ENCODE assay signal across 8 mouse cellular contexts in the genomic region with DNA sequence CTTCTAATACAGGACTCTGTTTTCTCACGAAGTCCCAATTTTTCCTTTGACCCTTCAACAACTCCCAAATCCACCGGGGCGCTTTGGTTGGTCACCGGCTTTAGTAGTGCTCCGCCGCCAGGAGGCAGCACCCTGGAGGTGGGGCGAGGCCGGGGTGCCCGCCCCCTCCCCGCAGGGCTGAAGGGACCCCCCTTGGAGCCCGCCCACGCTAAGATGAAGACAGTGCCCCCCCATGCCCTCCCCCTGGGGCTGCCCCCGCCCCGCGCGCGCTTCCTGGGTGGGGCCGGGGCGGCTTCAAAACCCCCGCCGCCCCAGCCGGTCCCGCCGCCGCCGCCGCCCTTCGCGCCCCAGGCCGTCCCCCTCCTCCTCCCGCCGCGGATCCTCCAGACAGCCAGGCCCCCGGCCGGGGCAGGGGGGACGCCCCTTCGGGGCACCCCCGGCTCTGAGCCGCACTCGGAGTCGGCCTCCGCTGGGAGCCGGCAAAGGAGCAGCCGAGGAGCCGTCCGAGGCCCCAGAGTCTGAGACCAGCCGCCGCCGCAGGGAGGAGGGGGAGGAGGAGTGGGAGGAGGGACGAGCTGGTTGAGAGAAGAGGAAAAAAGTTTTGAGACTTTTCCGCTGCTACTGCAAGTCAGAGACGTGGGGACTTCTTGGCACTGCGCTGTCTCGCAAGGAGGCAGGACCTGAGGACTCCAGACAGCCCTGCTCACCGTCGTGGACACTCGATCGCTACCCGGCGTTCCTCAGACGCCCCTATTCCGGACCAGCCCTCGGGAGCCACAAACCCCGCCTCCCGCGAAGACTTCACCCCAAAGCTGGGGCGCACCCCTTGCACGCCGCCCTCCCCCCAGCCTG. TPM values are rescaled to one million over a fixed set of nuclear protein-coding genes. Genes with fewer than 3 reads are reported as not detected.
A peak's percentile ranks its signal among the peaks of the same experiment; 100 is the strongest.
DNase-seq lines count a peak whose midpoint lies in the region; ATAC-seq and TF ChIP-seq lines count a peak whose summit lies in the region.

A gene (plus strand): TSS at position 323 of the 852 bp plus-strand sequence.

- H3K36me3 ChIP-seq in MEL (ENCODE audit: control insufficient read depth in 1 of 2, insufficient read depth in 2 of 2, low read length in 2 of 2): peaks cover 4 to 49% of the 10 kb centered on the region in 2 experiments
- H3K36me3 ChIP-seq in hindbrain, embryonic 15.5 days: no peaks in the 10 kb centered on the region
- 0 out of 2 replicates have a peak, but pooled peaks cover 2% of the 10 kb centered on the region for H3K36me3 ChIP-seq in liver, embryonic 11.5 days (ENCODE audit: control insufficient read depth, insufficient read depth, low read length)
- no peaks in the 10 kb centered on the region for H3K36me3 ChIP-seq in stomach, postnatal 0 days (ENCODE audit: control insufficient read depth, insufficient read depth, low read length)

- no peaks in the 10 kb centered on the region for H3K27me3 ChIP-seq in MEL (ENCODE audit: control insufficient read depth in 1 of 2, insufficient read depth in 2 of 2, low read length in 2 of 2)
- H3K27me3 ChIP-seq in hindbrain, embryonic 15.5 days: peaks cover 64% of the 10 kb centered on the region
- no peaks in the 10 kb centered on the region; the same call in 1 of the 2 replicates for H3K27me3 ChIP-seq in liver, embryonic 11.5 days (replicated peaks; ENCODE audit: control insufficient read depth, insufficient read depth, low read length)
- H3K27me3 ChIP-seq in stomach, postnatal 0 days (ENCODE audit: control insufficient read depth, insufficient read depth, low read length): no peaks in the 10 kb centered on the region

- WGBS in hindbrain, embryonic 15.5 days: 2% methylated on average over 41 of the region's 69 CpGs
- under 1% methylated on average over 46 of the region's 69 CpGs for WGBS in liver, embryonic 11.5 days
- under 1% methylated on average over 46 of the region's 69 CpGs for WGBS in stomach, postnatal 0 days

- H3K4me1 ChIP-seq in MEL (ENCODE audit: control insufficient read depth in 1 of 2, insufficient read depth in 2 of 2, low read length in 2 of 2): peaks cover 13 to 53% of the 10 kb centered on the region in 2 experiments
- peaks cover 36% of the 10 kb centered on the region for H3K4me1 ChIP-seq in hindbrain, embryonic 15.5 days (replicated peaks)
- H3K4me1 ChIP-seq in liver, embryonic 11.5 days (replicated peaks; ENCODE audit: control insufficient read depth, insufficient read depth, low read length): peaks cover 55% of the 10 kb centered on the region
- peaks cover 3% of the 10 kb centered on the region for H3K4me1 ChIP-seq in stomach, postnatal 0 days (replicated peaks; ENCODE audit: control insufficient read depth, insufficient read depth)

- peak within 1 kb of the TSS; percentile 83 for H3K4me2 ChIP-seq in hindbrain, embryonic 15.5 days
- peak within 1 kb of the TSS; percentile 97 for H3K4me2 ChIP-seq in liver, embryonic 11.5 days
- H3K4me2 ChIP-seq in stomach, postnatal 0 days (replicated peaks; ENCODE audit: low read depth): peak within 1 kb of the TSS; percentile 89

- no peaks in the 10 kb centered on the region for H3K9me3 ChIP-seq in MEL (replicated peaks; ENCODE audit: insufficient read depth, low read length)
- H3K9me3 ChIP-seq in hindbrain, embryonic 15.5 days: no peaks in the 10 kb centered on the region
- no peaks in the 10 kb centered on the region for H3K9me3 ChIP-seq in liver, embryonic 11.5 days (ENCODE audit: control insufficient read depth, low read length)
- no peaks in the 10 kb centered on the region for H3K9me3 ChIP-seq in stomach, postnatal 0 days (ENCODE audit: control insufficient read depth, low read length)

- peak; percentile 93 for DNase-seq in MEL (ENCODE audit: low read depth, low spot score)
- peak; percentile 54 for DNase-seq in brain, embryonic 14.5 days (ENCODE audit: low read depth)
- DNase-seq in gastrocnemius, adult 8-10 months (ENCODE audit: low spot score in 2 of 2): peak; percentile 51 to 64
- peak; percentile 86 for DNase-seq in liver, embryonic 11.5 days (ENCODE audit: low spot score)
- DNase-seq in monocyte, adult 2 months (ENCODE audit: low read depth in 1 of 2, low spot score in 2 of 2): peak; percentile 46 to 82
- DNase-seq in stomach, postnatal 0 days (ENCODE audit: low spot score): peak; percentile 74
- no peak for DNase-seq in right cerebral cortex, postnatal 14 days

- peak within 1 kb of the TSS; percentile 80 to 97 for H3K4me3 ChIP-seq in MEL (ENCODE audit: control insufficient read depth in 1 of 2, insufficient read depth in 1 of 2, low read depth in 2 of 2, low read length in 2 of 2)
- H3K4me3 ChIP-seq in hindbrain, embryonic 15.5 days: peak within 1 kb of the TSS; percentile 40
- peak within 1 kb of the TSS; percentile 80 for H3K4me3 ChIP-seq in liver, embryonic 11.5 days (ENCODE audit: low read depth, low read length)
- H3K4me3 ChIP-seq in stomach, postnatal 0 days (ENCODE audit: low read depth, low read length): peak within 1 kb of the TSS; percentile 73

- H3K9ac ChIP-seq in MEL (ENCODE audit: control insufficient read depth, low read depth, low read length, poor library complexity, severe bottlenecking): peak within 1 kb of the TSS; percentile 99
- peak within 1 kb of the TSS; percentile 37 for H3K9ac ChIP-seq in hindbrain, embryonic 15.5 days
- H3K9ac ChIP-seq in liver, embryonic 11.5 days (ENCODE audit: low read depth, low read length): peak within 1 kb of the TSS; percentile 86
- peak within 1 kb of the TSS; percentile 79 for H3K9ac ChIP-seq in stomach, postnatal 0 days (ENCODE audit: low read length)

- no peak for TF ChIP-seq RAD21 in MEL (IDR thresholded peaks at IDR 0.05; ENCODE audit: low read depth, low read length)

- peak within 1 kb of the TSS; percentile 98 for H3K27ac ChIP-seq in MEL (ENCODE audit: control insufficient read depth, low read depth, low read length)
- H3K27ac ChIP-seq in hindbrain, embryonic 15.5 days (replicated peaks): no peak within 1 kb of the TSS
- peak within 1 kb of the TSS; percentile 96 for H3K27ac ChIP-seq in liver, embryonic 11.5 days (ENCODE audit: low read depth, low read length)
- peak within 1 kb of the TSS; percentile 84 for H3K27ac ChIP-seq in stomach, postnatal 0 days (replicated peaks)

- no peak for TF ChIP-seq EP300 in MEL (IDR thresholded peaks at IDR 0.05; ENCODE audit: low read depth in 1 of 2, low read length in 2 of 2)
- no peak for TF ChIP-seq EP300 in stomach, postnatal 0 days (optimal IDR thresholded peaks at IDR 0.05)

- peak in 2 of 3 experiments; percentile 38 to 85; a peak in 4 of 6 replicates for TF ChIP-seq CTCF in MEL (IDR thresholded peaks at IDR 0.05 in 2 of 3, conservative IDR thresholded peaks at IDR 0.05 in 1 of 3; ENCODE audit: control insufficient read depth in 1 of 3, insufficient read depth in 1 of 3, low read depth in 2 of 3, low read length in 3 of 3, poor library complexity in 1 of 3, severe bottlenecking in 1 of 3)
- TF ChIP-seq CTCF in brain, embryonic 14.5 days (IDR thresholded peaks at IDR 0.05; ENCODE audit: borderline replicate concordance, extremely low read depth, insufficient read depth, insufficient read length): peak; percentile 52; the same call in 1 of the 2 replicates
- peak; percentile 77 for TF ChIP-seq CTCF in stomach, postnatal 0 days (IDR thresholded peaks at IDR 0.05; ENCODE audit: low read depth)

- peak; percentile 63 to 89 for TF ChIP-seq POLR2A in MEL (IDR thresholded peaks at IDR 0.05; ENCODE audit: control insufficient read depth in 1 of 2, insufficient read depth in 1 of 2, low read depth in 1 of 2, low read length in 2 of 2, poor library complexity in 1 of 2)
- TF ChIP-seq POLR2A in brain, embryonic 14.5 days (IDR thresholded peaks at IDR 0.05; ENCODE audit: borderline replicate concordance, extremely low read depth, insufficient read depth, insufficient read length, poor library complexity, severe bottlenecking): no peak

- peaks cover 78% of the 10 kb centered on the region for H3K79me2 ChIP-seq in MEL (ENCODE audit: control insufficient read depth, insufficient read depth, low read length, poor library complexity)

- peak; percentile 13; the same call in 1 of the 2 replicates for ATAC-seq in hindbrain, embryonic 15.5 days (ENCODE audit: low FRiP score, low read depth)
- peak; percentile 50 for ATAC-seq in liver, embryonic 11.5 days (replicated peaks; ENCODE audit: low FRiP score)
- peak; percentile 39 for ATAC-seq in stomach, postnatal 0 days (ENCODE audit: low FRiP score, low TSS enrichment)

TF ChIP-seq in MEL, 35 proteins besides CTCF, POLR2A, EP300 and RAD21:
- peak; percentile 78 for TF ChIP-seq TBP (IDR thresholded peaks at IDR 0.05; ENCODE audit: low read depth, low read length)
- no peak for TF ChIP-seq JUND (IDR thresholded peaks at IDR 0.05; ENCODE audit: low read depth, low read length)

RNA-seq across cellular contexts. Expression of the gene that starts here (rescaled TPM):
- total RNA-seq in MEL (2012; rRNA removed): 108 and 121 TPM in 2 replicates
- 100 to 1,000 TPM; 164 to 489 TPM for polyA plus RNA-seq in MEL (2012; ENCODE audit: insufficient read depth in 1 of 2, insufficient read length in 2 of 2, low read depth in 1 of 2, low replicate concordance in 2 of 2, missing spikeins in 1 of 2)
- 3.2 and 7.9 TPM in 2 replicates for polyA plus RNA-seq in brain, embryonic 14.5 days (2012; rRNA removed)
- 1 to 10 TPM; 2.1 to 4.7 (median 3.9) TPM for total RNA-seq in gastrocnemius, adult 8-10 months (2022)
- 0.84 and 0.87 TPM in 2 replicates for polyA plus RNA-seq in hindbrain, embryonic 15.5 days (2015; fragmentation: Nextera tagmentation; extraction: Ambion mirVana)
- polyA plus RNA-seq in liver, embryonic 11.5 days (2014; fragmentation: Nextera tagmentation; extraction: Ambion mirVana): 14.4 and 16.4 TPM in 2 replicates
- polyA plus RNA-seq in stomach, postnatal 0 days (2015; fragmentation: Nextera tagmentation; extraction: Ambion mirVana): 1.4 and 1.6 TPM in 2 replicates

Comparison
In these comparisons a context has a peak if more than half of its experiments do, and no peak if none do; other contexts are left out.
1. RNA of the gene that starts here (total RNA-seq): 108 to 121 TPM in MEL; 2.1 to 4.7 TPM in gastrocnemius, adult 8-10 months; every median in the first group is over 10 times any median in the second.
2. Peak in ATAC-seq, H3K4me3 ChIP-seq, H3K9ac ChIP-seq and H3K4me2 ChIP-seq in hindbrain, embryonic 15.5 days; RNA of the gene not detected or under 1 TPM.
3. H3K9ac ChIP-seq: peak in every context shown above with its lines; median percentile 99 in MEL; 86 in liver, embryonic 11.5 days; 79 in stomach, postnatal 0 days; 37 in hindbrain, embryonic 15.5 days.
4. Peak in every context shown above with its lines, with median percentiles within 50 percentile points of each other: H3K4me3 ChIP-seq, CTCF ChIP-seq, ATAC-seq and H3K4me2 ChIP-seq.